Mouse (Mus musculus): ENCODE results near the gene Gm12355. TPM values are rescaled to one million over a fixed set of nuclear protein-coding genes. Genes with fewer than 3 reads are reported as not detected.
"Not testable (repeated sequence)": the region's sequence is repeated elsewhere in the genome, so short reads cannot be mapped to it uniquely, and the experiment has no call there.

Gene Gm12355
- total RNA-seq (2014; rRNA removed): 0.29 TPM in 1 of 2 replicates, not detected in the other
- polyA plus RNA-seq (2015; fragmentation: Nextera tagmentation; extraction: Ambion mirVana): 0.68 and 0.98 TPM in 2 replicates

GRCm38 (mm10) chr11:98625611-98626410 lies at the start of gene Gm12355, which contains the start of gene Gsdma3:
Gene Gm12355 (minus strand): TSS chr11:98625661.
Gene Gsdma3 (plus strand): TSS chr11:98626360.
- ATAC-seq (no peak), DNase-seq (no peak)
- Histone ChIP-seq H3K4me2 (ENCODE audit: low read depth) (no peak within 1 kb of the TSS), H3K9ac (no peak within 1 kb of the TSS), H3K36me3 (ENCODE audit: insufficient read depth) (no peaks in the 10 kb centered on the region), H3K27me3 (ENCODE audit: insufficient read depth, low read length) (no peaks in the 10 kb centered on the region), H3K4me1 (ENCODE audit: insufficient read depth) (no peaks in the 10 kb centered on the region), H3K4me3 (ENCODE audit: low read depth, low read length) (no peak within 1 kb of the TSS), H3K27ac (ENCODE audit: low read depth, low read length) (no peak within 1 kb of the TSS), H3K9me3 (ENCODE audit: low read length) (no peaks in the 10 kb centered on the region)
- 89% methylated on average over 10 of the region's 10 CpGs for WGBS
- TF ChIP-seq CTCF (IDR thresholded peaks at IDR 0.05; ENCODE audit: low read depth): no peak

GRCm38 (mm10) chr11:98673136-98673535 lies 47.7 kb upstream of the Gm12355 start:
- WGBS: 9% methylated on average over 6 of the region's 7 CpGs
- H3K36me3 ChIP-seq (ENCODE audit: insufficient read depth); H3K4me3 ChIP-seq (ENCODE audit: low read depth, low read length); H3K4me1 ChIP-seq (ENCODE audit: insufficient read depth); H3K4me2 ChIP-seq (ENCODE audit: low read depth); H3K27ac ChIP-seq (ENCODE audit: low read depth, low read length); H3K9ac ChIP-seq; H3K27me3 ChIP-seq (ENCODE audit: insufficient read depth, low read length); H3K9me3 ChIP-seq (ENCODE audit: low read length): not testable (repeated sequence)
- ATAC-seq (peak; percentile 56), DNase-seq (peak; percentile 62)
- TF ChIP-seq CTCF (IDR thresholded peaks at IDR 0.05; ENCODE audit: low read depth): peak; percentile 75

- TF ChIP-seq CTCF (IDR thresholded peaks at IDR 0.05; ENCODE audit: low read depth): no peak
- DNase-seq (no peak), ATAC-seq (no peak)
- H3K27ac ChIP-seq (ENCODE audit: low read depth, low read length): no peak overlapping the region
- no peaks in the 10 kb centered on the region for H3K9me3 ChIP-seq (ENCODE audit: low read length)
- no peak overlapping the region for H3K4me2 ChIP-seq (ENCODE audit: low read depth)
- no peak overlapping the region for H3K9ac ChIP-seq
- H3K27me3 ChIP-seq (ENCODE audit: insufficient read depth, low read length): no peaks in the 10 kb centered on the region
- no peak overlapping the region for H3K4me3 ChIP-seq (ENCODE audit: low read depth, low read length)
- no peaks in the 10 kb centered on the region for H3K36me3 ChIP-seq (ENCODE audit: insufficient read depth)
- WGBS: 90% methylated on average over 5 of the region's 5 CpGs
- no peaks in the 10 kb centered on the region for H3K4me1 ChIP-seq (ENCODE audit: insufficient read depth)
Observed at GRCm38 (mm10) chr11:98672482-98672881, 47.0 kb upstream of the Gm12355 start.

- 62% methylated on average over 5 of the region's 5 CpGs for WGBS
- H3K27ac ChIP-seq (ENCODE audit: low read depth, low read length): no peak overlapping the region
- no peak for TF ChIP-seq CTCF (IDR thresholded peaks at IDR 0.05; ENCODE audit: low read depth)
- ATAC-seq (no peak), DNase-seq (no peak)
- H3K4me2 ChIP-seq (ENCODE audit: low read depth): no peak overlapping the region
- H3K4me1 ChIP-seq (ENCODE audit: insufficient read depth): no peaks in the 10 kb centered on the region
- no peaks in the 10 kb centered on the region for H3K36me3 ChIP-seq (ENCODE audit: insufficient read depth)
- H3K27me3 ChIP-seq (ENCODE audit: insufficient read depth, low read length): no peaks in the 10 kb centered on the region
- no peak overlapping the region for H3K9ac ChIP-seq
- no peak overlapping the region for H3K4me3 ChIP-seq (ENCODE audit: low read depth, low read length)
- H3K9me3 ChIP-seq (ENCODE audit: low read length): no peaks in the 10 kb centered on the region
Observed at GRCm38 (mm10) chr11:98671857-98672256, 46.4 kb upstream of the Gm12355 start.

GRCm38 (mm10) chr11:98671284-98671815 lies 45.9 kb upstream of the Gm12355 start:
- TF ChIP-seq CTCF (IDR thresholded peaks at IDR 0.05; ENCODE audit: low read depth): no peak
- H3K4me3 ChIP-seq (ENCODE audit: low read depth, low read length): no peak overlapping the region
- no peak overlapping the region for H3K27ac ChIP-seq (ENCODE audit: low read depth, low read length)
- H3K9ac ChIP-seq: no peak overlapping the region
- ATAC-seq (no peak), DNase-seq (no peak)
- H3K4me1 ChIP-seq (ENCODE audit: insufficient read depth): no peaks in the 10 kb centered on the region
- H3K36me3 ChIP-seq (ENCODE audit: insufficient read depth): no peaks in the 10 kb centered on the region
- no peaks in the 10 kb centered on the region for H3K27me3 ChIP-seq (ENCODE audit: insufficient read depth, low read length)
- no peaks in the 10 kb centered on the region for H3K9me3 ChIP-seq (ENCODE audit: low read length)
- WGBS: 83% methylated on average over 3 of the region's 3 CpGs
- no peak overlapping the region for H3K4me2 ChIP-seq (ENCODE audit: low read depth)

GRCm38 (mm10) chr11:98668984-98669383 lies 43.5 kb upstream of the Gm12355 start:
- Histone ChIP-seq H3K4me2 (ENCODE audit: low read depth) (no peak overlapping the region), H3K9me3 (ENCODE audit: low read length) (no peaks in the 10 kb centered on the region), H3K4me1 (ENCODE audit: insufficient read depth) (no peaks in the 10 kb centered on the region), H3K27ac (ENCODE audit: low read depth, low read length) (no peak overlapping the region), H3K9ac (no peak overlapping the region), H3K27me3 (ENCODE audit: insufficient read depth, low read length) (no peaks in the 10 kb centered on the region), H3K36me3 (ENCODE audit: insufficient read depth) (no peaks in the 10 kb centered on the region), H3K4me3 (ENCODE audit: low read depth, low read length) (no peak overlapping the region)
- WGBS: 68% methylated on average over 2 of the region's 2 CpGs
- DNase-seq (no peak), ATAC-seq (no peak)
- TF ChIP-seq CTCF (IDR thresholded peaks at IDR 0.05; ENCODE audit: low read depth): no peak

GRCm38 (mm10) chr11:98664091-98664490 lies 38.6 kb upstream of the Gm12355 start, which contains the start of gene Gsdma:
Gene Gsdma (plus strand): TSS chr11:98664351.
- DNase-seq (no peak), ATAC-seq (no peak)
- H3K36me3 ChIP-seq (ENCODE audit: insufficient read depth): no peaks in the 10 kb centered on the region
- 12% methylated on average over 4 of the region's 4 CpGs for WGBS
- no peaks in the 10 kb centered on the region for H3K27me3 ChIP-seq (ENCODE audit: insufficient read depth, low read length)
- no peak within 1 kb of the TSS for H3K9ac ChIP-seq
- no peaks in the 10 kb centered on the region for H3K9me3 ChIP-seq (ENCODE audit: low read length)
- TF ChIP-seq CTCF (IDR thresholded peaks at IDR 0.05; ENCODE audit: low read depth): no peak
- H3K27ac ChIP-seq (ENCODE audit: low read depth, low read length): no peak within 1 kb of the TSS
- H3K4me1 ChIP-seq (ENCODE audit: insufficient read depth): peaks cover 3% of the 10 kb centered on the region; the same call in 1 of the 2 replicates
- H3K4me3 ChIP-seq (ENCODE audit: low read depth, low read length): no peak within 1 kb of the TSS
- H3K4me2 ChIP-seq (ENCODE audit: low read depth): no peak within 1 kb of the TSS

Measured in forebrain, postnatal 0 days (tissue).